Mouse (Mus musculus) lung, adult 10 weeks (tissue): Measurements from ENCODE around the gene Lcp1. TPM values are rescaled to one million over a fixed set of nuclear protein-coding genes. Genes with fewer than 3 reads are reported as not detected.

Source experiments
- polyA plus RNA-seq: library from polyadenylated mRNA; stranded (reverse); fragments of 350-450 nt; fragmentation: Illumina TruSeq; extraction: RNeasy Lipid Tissue Mini Kit (QIAGEN cat#74804); gene quantifications from one replicate; pipeline ENCODE4 v1.2.3, GENCODE M21; 2014; ENCODE audit warnings: low read depth, low replicate concordance; ENCODE audit not compliant: insufficient read depth

The Lcp1 gene
- polyA plus RNA-seq: 89.8 TPM

DNA sequence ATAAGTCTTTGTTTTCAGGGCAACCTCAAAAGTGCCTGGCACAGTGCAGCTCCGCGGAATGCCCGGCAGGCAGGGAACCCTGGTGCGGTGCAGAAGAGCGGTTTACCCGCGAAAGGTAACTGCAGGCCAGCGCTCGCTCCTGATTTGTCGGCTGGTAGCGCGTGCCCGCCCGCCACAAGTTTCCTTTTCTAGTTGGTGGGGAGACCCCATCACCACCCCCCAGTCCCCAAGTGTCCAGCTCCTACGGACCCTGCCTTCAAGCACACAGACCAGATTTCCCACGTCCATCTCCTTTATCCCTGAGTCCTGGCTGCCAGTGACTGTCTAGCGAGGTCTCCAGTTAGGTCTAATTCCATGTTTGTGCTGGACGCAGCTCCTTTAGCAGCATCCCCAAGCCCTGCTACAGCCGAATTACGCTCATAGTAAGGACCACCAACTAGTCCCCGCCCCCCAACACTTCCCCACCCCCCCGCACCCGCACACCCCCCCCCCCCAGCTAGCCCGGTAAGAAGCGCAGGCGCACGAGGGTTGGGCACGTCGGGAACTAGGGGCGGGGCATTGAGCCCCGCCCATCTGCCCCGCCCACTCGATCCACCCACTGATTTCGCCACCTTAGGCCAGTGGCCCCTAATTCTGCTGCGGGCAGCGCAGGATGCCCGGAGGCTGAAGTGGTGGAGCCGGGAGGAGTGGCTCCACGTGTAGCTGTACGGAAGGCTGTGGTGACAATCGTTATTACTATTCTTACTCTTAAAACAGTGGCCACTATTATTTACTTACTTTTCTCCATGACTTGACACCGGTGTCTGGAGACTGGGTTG, at the start of gene Lcp1, which contains the start of gene Lrrc63:
Lcp1 (plus strand) TSS at position 601 of the 818 bp plus-strand sequence.
Lrrc63 (minus strand) TSS at position 381 of the 818 bp plus-strand sequence.

DNA sequence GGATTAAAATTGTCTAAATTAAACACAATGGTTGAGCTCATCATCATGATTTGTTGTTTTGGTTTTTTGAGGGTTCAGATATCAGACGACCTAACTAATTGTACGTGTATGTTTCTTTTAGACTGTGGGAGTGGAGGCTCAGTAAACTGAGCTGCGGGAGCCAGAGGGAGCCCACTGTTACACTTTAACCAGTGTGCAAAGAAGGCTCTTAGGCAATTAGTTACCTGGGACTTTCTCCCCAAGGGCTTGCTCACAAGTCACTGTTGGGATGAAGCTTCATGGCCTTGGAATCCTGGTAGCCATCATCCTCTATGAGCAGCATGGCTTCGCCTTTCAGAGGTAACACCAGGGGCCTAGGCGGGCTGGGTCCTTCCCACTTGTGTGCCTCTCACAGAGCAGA, 111.2 kb downstream of the Lcp1 start, which contains the start of gene Cpb2:
Cpb2 (plus strand) TSS at position 201 of the 400 bp plus-strand sequence.

Other genes starting within 250 kb of the Lcp1 start
- gene Lrch1, start 183.2 kb upstream of the Lcp1 start, polyA plus RNA-seq: 13.2 TPM
- gene Rubcnl, start 115.1 kb upstream of the Lcp1 start, polyA plus RNA-seq: 2.1 TPM
- gene Lrrc63, start 220 bp upstream of the Lcp1 start, polyA plus RNA-seq: not detected
- gene Cpb2, start 111.2 kb downstream of the Lcp1 start, polyA plus RNA-seq: not detected
- gene Zc3h13, start 153.3 kb downstream of the Lcp1 start, polyA plus RNA-seq: 9.2 TPM